Mouse (Mus musculus): Measurements from ENCODE around the gene Lipt1. TPM values are rescaled to one million over a fixed set of nuclear protein-coding genes. Genes with fewer than 3 reads are reported as not detected.

The Lipt1 gene
- total and polyA plus RNA-seq, 3 experiments = 7.5 to 13.2 (median 7.9) TPM

GRCm38 (mm10) chr1:37868640-37869039 lies 2.9 kb upstream of the Lipt1 start:
- dilution Hi-C loops (cut with MboI; ENCODE audit: extremely low pct_ligation_motif_present, extremely low pct_unique_long_range_greater_than_20kb, low sequenced_read_pairs) = no loop called here
- no peak overlapping the region for H3K4me3 ChIP-seq (replicated peaks in 1 of 3; ENCODE audit: low read depth in 2 of 3, low read length in 2 of 3, poor library complexity in 1 of 3)
- TF ChIP-seq USF1 (IDR thresholded peaks at IDR 0.05; ENCODE audit: low read depth, low read length) = no peak
- TF ChIP-seq UBTF (IDR thresholded peaks at IDR 0.05; ENCODE audit: low read depth, low read length) = no peak
- no peak for TF ChIP-seq USF2 (conservative IDR thresholded peaks at IDR 0.05; ENCODE audit: low read depth, low read length)
- no peak for TF ChIP-seq EP300 (IDR thresholded peaks at IDR 0.05; ENCODE audit: low read length)
- TF ChIP-seq SMC3 (IDR thresholded peaks at IDR 0.05; ENCODE audit: low read depth, low read length) = no peak
- TF ChIP-seq CHD1 (IDR thresholded peaks at IDR 0.05; ENCODE audit: low read depth, low read length) = no peak
- no peak for TF ChIP-seq CHD2 (IDR thresholded peaks at IDR 0.05; ENCODE audit: low read length)

GRCm38 (mm10) chr1:37869362-37869761 lies 2.2 kb upstream of the Lipt1 start:
- DNase-seq (ENCODE audit: extremely low read depth) = no peak
- Histone ChIP-seq H3K27me3 (replicated peaks) (peaks cover 15% of the 10 kb centered on the region), H3K9me3 (replicated peaks; ENCODE audit: low read length) (peaks cover 2% of the 10 kb centered on the region), H3K27ac (ENCODE audit: insufficient read depth, low read depth) (no peak overlapping the region), H3K4me3 (replicated peaks in 1 of 3; ENCODE audit: low read depth in 2 of 3, low read length in 2 of 3, poor library complexity in 1 of 3) (no peak overlapping the region), H3K9ac (ENCODE audit: insufficient read depth, low read depth) (no peak overlapping the region), H3K4me1 (ENCODE audit: control insufficient read depth in 1 of 2, insufficient read depth in 2 of 2) (peaks cover 5 to 20% of the 10 kb centered on the region in 2 experiments; a peak in 2 of 4 replicates), H3K4me2 (ENCODE audit: insufficient read depth, low read depth, poor library complexity, severe bottlenecking) (no peak overlapping the region), H3K36me3 (replicated peaks in 1 of 2; ENCODE audit: control insufficient read depth in 1 of 2, insufficient read depth in 1 of 2, low read length in 1 of 2) (no peaks in the 10 kb centered on the region), H3K79me2 (replicated peaks; ENCODE audit: control insufficient read depth, extremely low read depth, insufficient read depth, poor library complexity, severe bottlenecking) (no peaks in the 10 kb centered on the region)
- in situ Hi-C loops (cut with MboI; ENCODE audit: low pct_ligation_motif_present, low pct_unique_long_range_greater_than_20kb, low sequenced_read_pairs) (no loop called here), dilution Hi-C loops (cut with MboI; ENCODE audit: extremely low pct_ligation_motif_present, extremely low pct_unique_long_range_greater_than_20kb, low sequenced_read_pairs) (no loop called here)
- TF ChIP-seq JUND (conservative IDR thresholded peaks at IDR 0.05; ENCODE audit: low read depth, low read length) (no peak), CTCF (conservative IDR thresholded peaks at IDR 0.05 in 1 of 2, IDR thresholded peaks at IDR 0.05 in 1 of 2; ENCODE audit: low read depth in 2 of 2, low read length in 2 of 2) (no peak), NELFE (IDR thresholded peaks at IDR 0.05; ENCODE audit: low read depth, low read length) (no peak), ZNF384 (IDR thresholded peaks at IDR 0.05; ENCODE audit: low read depth, low read length) (no peak), ZMIZ1 (IDR thresholded peaks at IDR 0.05; ENCODE audit: low read depth, low read length) (no peak), MXI1 (IDR thresholded peaks at IDR 0.05; ENCODE audit: low read depth, low read length) (no peak), IRF4 (IDR thresholded peaks at IDR 0.05; ENCODE audit: low read depth, low read length) (no peak), KAT2A (IDR thresholded peaks at IDR 0.05; ENCODE audit: insufficient replicate concordance, low read length) (no peak), SMC3 (IDR thresholded peaks at IDR 0.05; ENCODE audit: low read depth, low read length) (no peak), USF2 (conservative IDR thresholded peaks at IDR 0.05; ENCODE audit: low read depth, low read length) (no peak), HCFC1 (IDR thresholded peaks at IDR 0.05; ENCODE audit: low read depth, low read length) (no peak), GABPA (IDR thresholded peaks at IDR 0.05; ENCODE audit: insufficient replicate concordance, low read depth, low read length) (no peak), TCF12 (IDR thresholded peaks at IDR 0.05; ENCODE audit: low read depth, low read length) (no peak), MAFK (IDR thresholded peaks at IDR 0.05; ENCODE audit: insufficient replicate concordance, low read length) (no peak), RAD21 (IDR thresholded peaks at IDR 0.05; ENCODE audit: low read depth, low read length) (no peak), USF1 (IDR thresholded peaks at IDR 0.05; ENCODE audit: low read depth, low read length) (no peak), MYC (IDR thresholded peaks at IDR 0.05; ENCODE audit: low read depth, low read length) (no peak)

More at GRCm38 (mm10) chr1:37868640-37869039, 2.9 kb upstream of the Lipt1 start:
- Histone ChIP-seq H3K9ac (ENCODE audit: insufficient read depth, low read depth) (no peak overlapping the region), H3K9me3 (replicated peaks; ENCODE audit: low read length) (peaks cover 2% of the 10 kb centered on the region), H3K4me1 (ENCODE audit: control insufficient read depth in 1 of 2, insufficient read depth in 2 of 2) (peaks cover 5 to 24% of the 10 kb centered on the region in 2 experiments; a peak in 2 of 4 replicates), H3K36me3 (replicated peaks in 1 of 2; ENCODE audit: control insufficient read depth in 1 of 2, insufficient read depth in 1 of 2, low read length in 1 of 2) (no peaks in the 10 kb centered on the region), H3K27ac (ENCODE audit: insufficient read depth, low read depth) (no peak overlapping the region), H3K27me3 (replicated peaks) (peaks cover 20% of the 10 kb centered on the region), H3K4me2 (ENCODE audit: insufficient read depth, low read depth, poor library complexity, severe bottlenecking) (no peak overlapping the region; the same call in 1 of the 2 replicates), H3K79me2 (replicated peaks; ENCODE audit: control insufficient read depth, extremely low read depth, insufficient read depth, poor library complexity, severe bottlenecking) (no peaks in the 10 kb centered on the region)
- no peak for DNase-seq (ENCODE audit: extremely low read depth)
- in situ Hi-C loops (cut with MboI; ENCODE audit: low pct_ligation_motif_present, low pct_unique_long_range_greater_than_20kb, low sequenced_read_pairs) = no loop called here
